Mouse (Mus musculus) WW6 (cell line): ENCODE data around the gene Specc1.

Experiments used
- DNase-seq: peaks from one replicate; pipeline ENCODE4 v3.0.0-alpha.2; 2013; ENCODE audit warnings: low read depth, low spot score

The Specc1 gene

GRCm38 (mm10) chr11:62049170-62049569 lies 92.6 kb downstream of the Specc1 start:
- DNase-seq = no peak

- DNase-seq = peak; percentile 55
Measured at GRCm38 (mm10) chr11:62050356-62051330, 94.1 kb downstream of the Specc1 start.

GRCm38 (mm10) chr11:62051487-62051886 lies 94.9 kb downstream of the Specc1 start:
- DNase-seq = no peak

- DNase-seq = no peak
Measured at GRCm38 (mm10) chr11:62053928-62054327, 97.4 kb downstream of the Specc1 start.

GRCm38 (mm10) chr11:62064565-62064964 lies 108.0 kb downstream of the Specc1 start:
- DNase-seq = no peak

- no peak for DNase-seq
Measured at GRCm38 (mm10) chr11:62065655-62066054, 109.1 kb downstream of the Specc1 start.

- DNase-seq = no peak
Measured at GRCm38 (mm10) chr11:62069554-62069953, 113.0 kb downstream of the Specc1 start.

GRCm38 (mm10) chr11:62070206-62070605 lies 113.6 kb downstream of the Specc1 start:
- DNase-seq = no peak

- no peak for DNase-seq
Measured at GRCm38 (mm10) chr11:62072406-62072805, 115.8 kb downstream of the Specc1 start.

- DNase-seq = no peak
Measured at GRCm38 (mm10) chr11:62073575-62074140, 117.1 kb downstream of the Specc1 start.

GRCm38 (mm10) chr11:62074578-62074977 lies 118.0 kb downstream of the Specc1 start:
- DNase-seq = no peak

- DNase-seq = no peak
Measured at GRCm38 (mm10) chr11:62075071-62075470, 118.5 kb downstream of the Specc1 start.

- no peak for DNase-seq
Measured at GRCm38 (mm10) chr11:62075551-62075950, 119.0 kb downstream of the Specc1 start.

- peak; percentile 98 for DNase-seq
Measured at GRCm38 (mm10) chr11:62076345-62077156, 120.0 kb downstream of the Specc1 start.

- no peak for DNase-seq
Measured at GRCm38 (mm10) chr11:62077157-62077865, 120.7 kb downstream of the Specc1 start.

GRCm38 (mm10) chr11:62078371-62078770 lies 121.8 kb downstream of the Specc1 start:
- no peak for DNase-seq

GRCm38 (mm10) chr11:62079100-62079857 lies 122.7 kb downstream of the Specc1 start:
- DNase-seq = no peak

- no peak for DNase-seq
Measured at GRCm38 (mm10) chr11:62080476-62080875, 123.9 kb downstream of the Specc1 start.

GRCm38 (mm10) chr11:62086648-62087047 lies 130.1 kb downstream of the Specc1 start:
- no peak for DNase-seq

GRCm38 (mm10) chr11:62087051-62087450 lies 130.5 kb downstream of the Specc1 start:
- DNase-seq = no peak

- no peak for DNase-seq
Measured at GRCm38 (mm10) chr11:62088651-62089050, 132.1 kb downstream of the Specc1 start.
